Mouse (Mus musculus) midbrain, postnatal 0 days (tissue): ENCODE results near the gene Anks3. TPM values are rescaled to one million over a fixed set of nuclear protein-coding genes. Genes with fewer than 3 reads are reported as not detected.

Experiments
- ATAC-seq: fragments of 200-750 bp; cut with Nextera tagmentation; 2 replicates; pipeline ENCODE4 v1.8.0; 2017; ENCODE audit warnings: moderate number of reproducible peaks, mild to moderate bottlenecking, moderate TSS enrichment, moderate library complexity; ENCODE audit not compliant: low FRiP score
- DNase-seq: peaks from one replicate; pipeline ENCODE4 v3.0.0-alpha.2; 2015; ENCODE audit warnings: low spot score
- H3K27ac ChIP-seq: fragments of 300-500 bp; sonication (generic); 2 replicates; pipeline ENCODE4 v1.5.1; 2014; ENCODE audit warnings: low read depth, mild to moderate bottlenecking, low read length, mixed read lengths
- H3K27me3 ChIP-seq: fragments of 300-500 bp; sonication (generic); 2 replicates; pipeline ENCODE4 v1.6.1; 2014; ENCODE audit warnings: low read length, control low read depth, mixed read lengths; ENCODE audit not compliant: insufficient read depth
- H3K36me3 ChIP-seq: fragments of 300-500 bp; sonication (generic); 2 replicates; pipeline ENCODE4 v1.6.1; 2014; ENCODE audit warnings: low read length, control low read depth, mixed read lengths; ENCODE audit not compliant: insufficient read depth
- H3K4me1 ChIP-seq: fragments of 300-500 bp; sonication (generic); 2 replicates; pipeline ENCODE4 v1.6.1; 2014; ENCODE audit warnings: mild to moderate bottlenecking, control low read depth, antibody characterized with exemption, low read length, mixed read lengths; ENCODE audit not compliant: insufficient read depth
- H3K4me2 ChIP-seq: fragments of 300-500 bp; sonication (generic); 2 replicates; pipeline ENCODE4 v1.6.1; 2014; ENCODE audit warnings: low read depth, mild to moderate bottlenecking, low read length, mixed read lengths; ENCODE audit not compliant: poor library complexity, severe bottlenecking
- H3K4me3 ChIP-seq: fragments of 300-500 bp; sonication (generic); 2 replicates; pipeline ENCODE4 v1.5.1; 2014; ENCODE audit warnings: low read depth, mild to moderate bottlenecking, low read length, moderate library complexity
- H3K9ac ChIP-seq: fragments of 300-500 bp; sonication (generic); replicated peaks from 2 replicates; pipeline ENCODE4 v1.6.1; 2014; ENCODE audit warnings: mild to moderate bottlenecking, low read length, moderate library complexity, mixed read lengths; ENCODE audit not compliant: poor library complexity, severe bottlenecking
- H3K9me3 ChIP-seq: fragments of 300-500 bp; sonication (generic); 2 replicates; pipeline ENCODE4 v1.6.1; 2016; ENCODE audit warnings: low read length, control low read depth
- CTCF ChIP-seq: IDR thresholded peaks from 2 replicates; pipeline ENCODE4 v1.5.1; 2016; ENCODE audit warnings: antibody characterized with exemption, mild to moderate bottlenecking
- WGBS: fragments of 180-500 bp; shearing (Covaris S2); extraction: QIAGEN DNeasy Blood & Tissue Kit; methylation state at CpG from one replicate; pipeline ENCODE4 v1.1.7; 2014; 5-methylcytosine and 5-hydroxymethylcytosine counted together
- polyA plus RNA-seq: library from polyadenylated mRNA; unstranded; fragments of >200 nt; fragmentation: Nextera tagmentation; extraction: Ambion mirVana; gene quantifications from 2 replicates; pipeline ENCODE4 v1.2.1, GENCODE M21; 2015
- total RNA-seq: library from RNA; depleted of rRNA; stranded (reverse); fragments of >200 nt; gene quantifications from 2 replicates; pipeline ENCODE4 v1.2.3, GENCODE M21; 2014; rRNA removed

Gene Anks3
- total RNA-seq (36.7 and 62.2 TPM in 2 replicates), polyA plus RNA-seq (44.3 and 46.9 TPM in 2 replicates)

- Histone ChIP-seq H3K9ac (peak within 1 kb of the TSS; percentile 78), H3K4me1 (peaks cover 17% of the 10 kb centered on the region), H3K27ac (peak within 1 kb of the TSS; percentile 83), H3K36me3 (peaks cover 13% of the 10 kb centered on the region), H3K4me3 (peak within 1 kb of the TSS; percentile 63), H3K27me3 (no peaks in the 10 kb centered on the region), H3K9me3 (no peaks in the 10 kb centered on the region), H3K4me2 (peak within 1 kb of the TSS; percentile 65)
- TF ChIP-seq CTCF = no peak; the same call in 1 of the 2 replicates
- peak; percentile 98 for DNase-seq
- under 1% methylated on average over 72 of the region's 76 CpGs for WGBS
- peak; percentile 99 for ATAC-seq
Measured at GRCm38 (mm10) chr16:4963797-4964709, at the start of gene Anks3. Gene Anks3, minus strand, starts transcription at chr16:4964205.

DNA sequence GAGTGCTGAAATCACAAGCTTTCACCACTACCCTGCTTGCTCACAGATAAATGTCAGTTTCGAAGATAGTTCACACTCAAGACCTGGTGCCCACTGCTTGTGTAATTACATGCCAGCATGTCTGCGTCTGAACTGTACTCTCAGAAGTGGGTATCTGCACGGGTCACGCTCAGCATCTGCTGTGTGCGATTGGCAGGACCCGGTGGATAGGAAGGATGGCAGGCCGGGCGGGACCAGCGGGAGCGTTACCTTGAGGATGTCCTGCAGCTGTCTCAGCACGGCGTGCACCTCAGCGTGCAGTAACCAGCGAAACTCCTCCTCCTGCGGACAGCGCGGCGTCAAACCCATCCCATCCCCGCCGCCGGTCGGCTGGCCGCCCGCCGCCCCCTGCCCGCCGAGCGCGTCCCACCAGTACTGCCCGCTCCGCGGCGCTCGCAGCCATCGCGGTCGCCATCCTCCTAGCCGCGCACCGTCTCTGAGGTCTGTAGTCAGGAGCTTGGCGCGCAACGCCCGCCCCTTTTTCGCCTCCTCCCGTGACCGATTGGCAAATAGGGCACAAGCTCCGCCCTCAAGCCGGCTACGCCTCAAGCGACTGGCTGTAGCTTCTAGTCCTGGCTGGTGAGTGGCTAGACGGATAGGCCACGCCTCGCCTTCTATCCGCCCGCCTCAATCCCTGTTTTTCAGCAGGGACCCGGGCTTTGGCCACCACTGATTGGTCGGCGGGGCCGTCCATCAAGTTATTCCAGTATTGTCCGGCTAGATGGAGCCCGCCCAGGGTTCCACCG, 49.2 kb upstream of the Anks3 start, which contains the start of gene Rogdi:
Gene Rogdi (minus strand): TSS at position 500 of the 785 bp plus-strand sequence.
- peak within 1 kb of the TSS; percentile 64 for H3K4me3 ChIP-seq
- TF ChIP-seq CTCF = peak; percentile 35
- peak within 1 kb of the TSS; percentile 67 for H3K4me2 ChIP-seq
- no peaks in the 10 kb centered on the region for H3K9me3 ChIP-seq
- H3K27ac ChIP-seq = peak within 1 kb of the TSS; percentile 76
- DNase-seq (peak; percentile 100), ATAC-seq (peak; percentile 98)
- peaks cover 7% of the 10 kb centered on the region; the same call in 1 of the 2 replicates for H3K4me1 ChIP-seq
- peaks cover 35% of the 10 kb centered on the region for H3K36me3 ChIP-seq
- 1% methylated on average over 59 of the region's 63 CpGs for WGBS
- peak within 1 kb of the TSS; percentile 71 for H3K9ac ChIP-seq
- no peaks in the 10 kb centered on the region for H3K27me3 ChIP-seq

- 52% methylated on average over 13 of the region's 13 CpGs for WGBS
- TF ChIP-seq CTCF = no peak
Measured at GRCm38 (mm10) chr16:5012036-5013005, 48.3 kb upstream of the Anks3 start.

DNA sequence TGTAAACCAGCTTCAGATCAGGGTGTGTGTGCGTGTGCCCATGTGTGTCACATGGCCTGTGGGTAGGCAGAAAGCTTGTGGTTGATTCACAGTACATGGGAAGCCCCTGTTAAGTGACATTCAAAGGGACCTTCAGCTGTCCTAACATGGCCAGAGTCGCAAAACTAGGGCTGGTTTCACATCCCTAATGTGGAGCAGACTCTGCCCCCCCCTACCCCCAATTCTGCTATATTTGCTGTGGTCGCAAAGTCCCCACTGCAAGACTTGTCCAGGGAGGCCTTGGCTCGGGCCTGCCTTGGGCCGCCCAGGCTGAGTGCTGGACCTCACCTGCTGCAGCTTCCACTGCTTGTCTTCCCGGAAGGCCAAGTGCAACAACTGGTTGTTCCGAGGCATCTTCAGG, 47.3 kb upstream of the Anks3 start:
- H3K9me3 ChIP-seq = no peaks in the 10 kb centered on the region
- no peak overlapping the region for H3K4me3 ChIP-seq
- no peak overlapping the region for H3K9ac ChIP-seq
- H3K27ac ChIP-seq = no peak overlapping the region
- H3K4me2 ChIP-seq = no peak overlapping the region
- ATAC-seq (no peak), DNase-seq (no peak)
- peaks cover 20% of the 10 kb centered on the region for H3K36me3 ChIP-seq
- TF ChIP-seq CTCF = no peak
- peaks cover 7% of the 10 kb centered on the region; the same call in 1 of the 2 replicates for H3K4me1 ChIP-seq
- WGBS = 92% methylated on average over 7 of the region's 7 CpGs
- H3K27me3 ChIP-seq = no peaks in the 10 kb centered on the region

More at GRCm38 (mm10) chr16:5012036-5013005, 48.3 kb upstream of the Anks3 start:
- ATAC-seq (no peak), DNase-seq (no peak)
- H3K9me3 ChIP-seq = no peaks in the 10 kb centered on the region
- H3K27ac ChIP-seq = peak overlapping the region; percentile 76
- peaks cover 7% of the 10 kb centered on the region; the same call in 1 of the 2 replicates for H3K4me1 ChIP-seq
- H3K9ac ChIP-seq = peak overlapping the region; percentile 71
- H3K4me3 ChIP-seq = peak overlapping the region; percentile 64
- peaks cover 29% of the 10 kb centered on the region for H3K36me3 ChIP-seq
- H3K27me3 ChIP-seq = no peaks in the 10 kb centered on the region
- peak overlapping the region; percentile 67 for H3K4me2 ChIP-seq

- Histone ChIP-seq H3K27me3 (no peaks in the 10 kb centered on the region), H3K4me3 (no peak overlapping the region), H3K9me3 (no peaks in the 10 kb centered on the region), H3K4me1 (peaks cover 7% of the 10 kb centered on the region; the same call in 1 of the 2 replicates), H3K27ac (no peak overlapping the region), H3K36me3 (peaks cover 13% of the 10 kb centered on the region), H3K4me2 (no peak overlapping the region), H3K9ac (no peak overlapping the region)
- WGBS = 80% methylated on average over 10 of the region's 10 CpGs
- DNase-seq (peak; percentile 15), ATAC-seq (no peak)
- TF ChIP-seq CTCF = no peak
Measured at GRCm38 (mm10) chr16:5010371-5010935, 46.4 kb upstream of the Anks3 start.
